Mouse (Mus musculus): ENCODE measurements around the gene Fmnl2.

Gene Fmnl2

GRCm38 (mm10) chr2:52857611-52858528, at the start of gene Fmnl2:
Gene Fmnl2 (plus strand): TSS chr2:52857860.
- DNase-seq (ENCODE audit: low spot score in 2 of 2) = peak; percentile 49 to 73

DNA sequence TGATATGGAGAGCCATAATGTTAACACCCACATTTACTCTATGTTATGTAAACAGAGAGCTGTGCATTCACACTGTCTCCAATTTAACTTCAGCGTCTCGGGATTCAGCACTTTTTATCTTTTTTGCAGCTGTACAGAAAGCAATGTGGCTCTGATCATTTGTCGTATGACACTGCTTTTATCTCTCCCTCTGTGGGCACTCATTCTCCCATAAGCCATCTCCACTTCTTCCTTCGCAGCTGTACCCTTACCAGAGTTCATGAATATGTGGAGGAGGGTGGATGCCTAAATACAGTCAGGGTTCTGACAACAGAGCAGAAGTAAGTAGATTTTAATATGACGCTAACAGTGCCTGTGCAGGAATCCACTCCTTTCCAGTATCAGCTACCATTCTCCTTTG, 47.7 kb upstream of the Fmnl2 start:
- no peak for DNase-seq (ENCODE audit: low spot score in 2 of 2)

DNA sequence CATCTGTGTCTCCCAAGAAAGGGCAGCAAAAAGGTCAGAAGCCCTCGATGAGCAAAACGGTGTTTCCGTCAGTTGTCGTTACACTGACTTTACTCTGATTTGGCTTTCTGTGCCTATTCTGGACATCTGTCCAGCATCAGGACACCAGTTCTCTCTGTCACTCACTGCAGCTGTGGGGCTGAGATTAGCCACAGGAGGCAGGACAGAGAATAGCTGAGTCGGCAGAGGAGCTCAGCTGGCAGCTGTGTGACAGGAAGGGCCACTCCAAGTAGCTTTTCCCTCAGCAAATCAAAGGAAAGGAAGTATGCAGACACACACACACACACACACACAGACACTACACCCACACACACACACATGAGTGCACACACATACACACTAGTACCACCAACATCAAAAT, 46.0 kb upstream of the Fmnl2 start:
- peak in 1 of 2 experiments; percentile 5 for DNase-seq (ENCODE audit: low spot score in 2 of 2)

GRCm38 (mm10) chr2:52817341-52817740, 40.3 kb upstream of the Fmnl2 start:
- no peak for DNase-seq (ENCODE audit: low spot score in 2 of 2)

- DNase-seq (ENCODE audit: low spot score in 2 of 2) = no peak
These were observed 38.7 kb upstream of the Fmnl2 start for GRCm38 (mm10) chr2:52818944-52819343.

DNA sequence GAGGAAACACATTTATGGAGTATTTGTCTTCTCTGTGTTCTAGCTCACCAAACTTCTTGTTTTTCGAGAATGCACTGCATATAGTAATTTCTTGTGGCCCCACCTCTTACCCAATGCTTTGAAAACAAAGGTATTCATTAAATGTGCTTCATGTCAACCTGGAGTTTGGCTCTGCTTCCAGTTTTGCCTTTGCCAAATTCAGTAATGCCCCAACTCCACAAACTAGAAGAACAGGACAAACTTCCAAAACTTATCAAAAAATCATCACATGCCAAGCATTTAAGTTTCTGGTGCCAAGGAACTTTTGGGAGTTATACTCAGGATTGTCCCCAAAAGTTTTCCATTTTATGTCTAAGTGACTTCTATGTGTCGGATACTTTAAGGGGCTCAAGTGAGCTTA, 35.4 kb upstream of the Fmnl2 start:
- DNase-seq (ENCODE audit: low spot score in 2 of 2) = no peak

- no peak for DNase-seq (ENCODE audit: low spot score in 2 of 2)
These were observed 29.6 kb upstream of the Fmnl2 start for GRCm38 (mm10) chr2:52828077-52828476.

DNA sequence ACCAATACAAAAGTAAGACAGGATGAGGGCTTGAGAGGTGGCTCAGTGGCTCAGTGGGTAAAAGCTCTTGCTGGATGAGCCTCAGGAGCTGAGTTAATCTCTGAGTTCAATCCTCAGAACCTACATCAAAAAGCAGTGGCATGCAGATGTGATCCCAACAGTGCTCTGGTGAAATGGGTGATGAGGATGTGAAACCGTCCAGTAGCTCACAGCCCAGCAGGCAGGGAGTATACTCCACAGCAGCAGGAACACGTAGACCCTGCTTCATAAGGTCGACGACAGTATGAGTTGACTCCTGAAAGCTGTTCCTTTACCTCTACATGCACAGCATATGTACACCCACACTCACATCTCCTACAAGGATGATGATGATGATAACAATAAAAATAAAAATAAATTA, 27.1 kb upstream of the Fmnl2 start:
- no peak for DNase-seq (ENCODE audit: low spot score in 2 of 2)

DNA sequence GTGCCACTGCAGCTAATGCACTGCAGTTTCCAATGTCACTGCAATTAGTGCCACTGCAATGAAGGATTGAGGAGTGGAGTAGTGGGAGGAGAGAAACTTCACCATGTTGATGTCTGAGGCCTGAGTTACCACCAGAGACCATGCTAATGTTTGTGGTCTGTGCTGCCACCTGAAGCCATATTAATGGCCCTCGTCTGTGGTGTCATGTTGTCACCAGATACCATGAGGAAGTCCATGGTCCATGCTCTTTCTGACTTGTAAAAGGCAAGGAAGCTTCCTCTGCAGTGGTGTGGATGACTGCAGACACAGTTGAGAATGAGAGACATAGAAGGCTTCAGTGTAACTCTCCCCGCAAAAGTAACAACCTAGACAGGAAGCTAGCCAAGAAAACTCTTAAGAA, 26.1 kb upstream of the Fmnl2 start:
- no peak for DNase-seq (ENCODE audit: low spot score in 2 of 2)

DNA sequence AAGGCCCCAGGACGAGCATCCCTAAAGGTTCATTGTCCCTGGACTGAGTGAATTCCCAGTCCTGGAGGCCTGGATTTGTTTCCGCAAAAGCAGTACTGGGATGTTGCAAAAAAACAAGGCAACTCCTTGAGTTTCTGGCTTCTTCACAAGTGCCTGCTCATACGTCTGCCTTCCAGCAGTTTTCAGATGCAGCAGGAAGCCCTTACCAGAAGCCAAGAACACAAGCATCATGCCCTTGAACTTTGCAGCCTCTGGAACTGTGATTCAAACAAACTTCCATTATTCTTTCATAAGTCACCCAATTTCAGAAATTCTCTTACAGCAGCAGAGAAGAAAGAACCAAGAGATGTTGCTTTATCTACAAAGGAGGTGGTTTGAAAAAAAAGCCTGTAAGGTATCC, 21.9 kb upstream of the Fmnl2 start:
- DNase-seq (ENCODE audit: low spot score in 2 of 2) = no peak

- DNase-seq (ENCODE audit: low spot score in 2 of 2) = no peak
These were observed 18.6 kb upstream of the Fmnl2 start for GRCm38 (mm10) chr2:52839074-52839473.

DNA sequence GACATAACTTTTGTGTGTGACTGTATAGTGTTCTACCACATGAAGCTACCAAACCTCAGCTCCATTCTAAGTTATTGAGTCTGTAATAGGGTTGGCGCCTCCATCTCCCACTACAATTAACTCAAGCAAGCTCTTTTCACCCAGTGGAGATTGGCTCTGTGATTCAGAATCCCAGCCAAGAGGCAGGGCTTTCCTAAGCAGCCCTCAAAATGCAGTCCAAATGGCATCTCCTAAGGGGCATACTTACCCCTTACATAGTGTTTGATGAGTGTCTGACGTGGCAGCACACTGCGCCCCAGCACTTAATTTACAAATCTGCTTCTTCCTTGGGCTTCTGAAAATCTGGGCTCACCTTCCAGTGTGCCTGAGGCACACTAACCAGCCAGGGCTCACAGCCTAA, 17.8 kb upstream of the Fmnl2 start:
- DNase-seq (ENCODE audit: low spot score in 2 of 2) = no peak

- no peak for DNase-seq (ENCODE audit: low spot score in 2 of 2)
These were observed 13.8 kb upstream of the Fmnl2 start for GRCm38 (mm10) chr2:52843861-52844260.

DNA sequence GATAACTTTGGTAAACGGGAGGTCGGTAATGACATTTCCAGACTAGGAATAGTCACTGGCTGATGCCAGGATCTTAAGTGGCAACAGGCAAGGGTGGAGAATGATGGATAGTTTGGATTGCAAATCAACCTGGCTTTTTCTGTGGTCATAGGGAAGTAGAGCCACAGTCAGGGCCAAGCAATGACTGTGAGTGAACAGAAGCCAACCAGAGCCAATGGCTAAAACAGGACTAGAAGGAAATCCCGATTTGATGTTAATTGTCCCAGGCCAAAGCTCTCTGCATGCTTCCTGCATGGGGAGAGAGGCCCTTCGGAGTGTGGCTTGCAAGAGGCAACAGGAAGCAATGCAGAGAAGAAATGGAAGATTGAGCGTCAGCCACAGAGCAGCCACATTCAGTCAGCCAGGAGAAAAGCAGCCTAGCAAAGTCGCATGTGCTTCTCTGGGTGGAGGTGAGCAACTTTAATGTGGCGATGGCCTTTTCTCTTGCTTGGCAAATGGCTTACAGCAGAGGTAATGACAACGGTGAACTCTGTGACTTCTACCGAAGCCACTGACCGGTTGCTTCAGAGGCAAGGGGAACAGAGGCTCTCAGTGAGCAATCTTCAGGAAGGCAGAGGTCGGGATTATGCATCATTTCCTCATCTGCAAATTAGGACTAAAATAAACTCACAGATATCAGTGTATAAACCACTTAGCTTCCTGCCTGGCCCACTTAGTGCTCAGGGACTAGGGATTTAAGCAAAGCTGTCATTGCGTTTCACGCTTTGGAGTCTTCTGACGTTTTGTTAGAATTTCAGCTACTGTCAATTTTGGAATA, 12.5 kb upstream of the Fmnl2 start:
- DNase-seq (ENCODE audit: low spot score in 2 of 2) = no peak

DNA sequence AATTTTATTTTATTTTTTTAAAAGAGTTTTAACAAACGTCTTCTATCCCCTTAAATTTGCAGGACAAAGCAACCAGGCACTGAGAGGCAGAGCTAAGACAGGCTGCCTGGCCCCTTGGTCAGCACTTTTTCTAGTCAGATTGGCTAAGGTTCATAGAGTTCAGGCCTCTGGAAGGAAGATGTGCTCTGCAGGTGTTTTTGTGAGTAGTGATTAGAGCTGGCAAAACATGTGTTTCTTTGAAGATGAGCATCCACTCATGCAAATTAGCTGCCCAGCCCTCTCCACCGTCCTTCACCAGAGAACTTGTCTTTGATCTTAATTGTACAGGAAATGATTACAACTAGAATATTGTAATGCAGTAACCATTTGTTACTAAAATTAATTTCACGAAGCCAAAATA, 11.2 kb upstream of the Fmnl2 start:
- no peak for DNase-seq (ENCODE audit: low spot score in 2 of 2)

DNA sequence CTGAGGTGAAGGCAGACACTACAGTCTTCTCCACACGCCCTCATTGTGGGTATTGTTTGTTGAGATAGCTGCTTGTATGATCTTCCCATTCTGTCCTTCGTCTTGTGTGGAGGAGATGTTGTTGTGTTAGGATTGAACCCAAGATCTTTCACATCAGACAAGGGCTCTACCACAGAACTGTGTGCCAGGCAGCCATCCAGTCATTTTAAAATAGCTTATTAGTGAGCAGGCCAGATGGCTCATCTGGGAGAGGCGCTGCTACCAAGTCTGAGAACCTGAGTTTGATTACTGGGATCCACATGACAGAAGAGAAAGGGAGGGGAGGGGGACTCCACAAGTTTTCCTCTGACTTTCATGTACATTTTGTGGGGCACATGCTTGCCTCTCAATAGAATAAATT, 8.6 kb upstream of the Fmnl2 start:
- no peak for DNase-seq (ENCODE audit: low spot score in 2 of 2)

GRCm38 (mm10) chr2:52858529-52859465, 1.1 kb downstream of the Fmnl2 start:
- peak; percentile 19 to 38 for DNase-seq (ENCODE audit: low spot score in 2 of 2)

DNA sequence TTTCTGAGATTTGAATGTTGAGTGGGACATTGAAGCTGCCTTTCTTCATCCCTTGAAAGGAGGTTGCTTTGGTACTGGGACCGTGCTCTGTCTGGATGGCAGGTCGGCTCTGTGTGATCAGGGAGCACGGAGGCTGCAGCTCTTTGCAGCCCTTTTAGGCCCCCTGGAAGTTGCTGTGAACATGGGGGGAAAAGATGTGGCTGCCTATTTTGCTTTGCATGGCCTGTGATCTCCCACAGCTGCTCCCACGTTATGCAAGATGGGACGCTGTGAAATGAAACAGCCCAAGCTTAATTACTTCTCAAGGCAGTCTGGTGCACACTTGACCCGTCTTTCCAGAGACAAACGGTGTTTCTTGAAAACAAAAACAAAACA, 1.8 kb downstream of the Fmnl2 start:
- peak; percentile 8 to 10 for DNase-seq (ENCODE audit: low spot score in 2 of 2)

- DNase-seq (ENCODE audit: low spot score in 2 of 2) = no peak
These were observed 2.6 kb downstream of the Fmnl2 start for GRCm38 (mm10) chr2:52860111-52860775.

- DNase-seq (ENCODE audit: low spot score in 2 of 2) = no peak
These were observed 4.5 kb downstream of the Fmnl2 start for GRCm38 (mm10) chr2:52862046-52862759.

- DNase-seq (ENCODE audit: low spot score in 2 of 2) = no peak
These were observed 5.1 kb downstream of the Fmnl2 start for GRCm38 (mm10) chr2:52862760-52863124.
